Mouse (Mus musculus): ENCODE data around the gene Adcy2.

Adcy2 gene

DNA sequence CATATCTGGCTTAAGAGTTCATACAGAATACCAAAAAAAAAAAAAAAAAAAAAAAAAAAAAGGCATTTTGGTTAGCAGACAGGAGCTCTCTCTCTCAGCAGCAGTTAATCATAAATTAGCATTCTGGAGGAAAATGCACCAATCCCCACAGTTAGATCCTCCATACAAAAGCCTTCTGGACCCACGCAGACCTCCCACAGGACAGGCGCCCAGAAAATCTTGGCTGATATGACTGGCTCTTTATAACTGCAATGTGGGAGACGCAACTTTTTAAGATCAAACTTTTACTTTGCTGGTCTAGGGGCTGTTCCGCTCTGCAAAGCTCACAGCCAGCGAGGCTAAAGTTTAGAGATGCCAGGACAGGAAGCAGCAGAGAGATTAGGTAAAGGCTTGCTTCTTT lies 37.8 kb downstream of the Adcy2 start:
- DNase-seq (ENCODE audit: low read depth, low spot score) = no peak

DNA sequence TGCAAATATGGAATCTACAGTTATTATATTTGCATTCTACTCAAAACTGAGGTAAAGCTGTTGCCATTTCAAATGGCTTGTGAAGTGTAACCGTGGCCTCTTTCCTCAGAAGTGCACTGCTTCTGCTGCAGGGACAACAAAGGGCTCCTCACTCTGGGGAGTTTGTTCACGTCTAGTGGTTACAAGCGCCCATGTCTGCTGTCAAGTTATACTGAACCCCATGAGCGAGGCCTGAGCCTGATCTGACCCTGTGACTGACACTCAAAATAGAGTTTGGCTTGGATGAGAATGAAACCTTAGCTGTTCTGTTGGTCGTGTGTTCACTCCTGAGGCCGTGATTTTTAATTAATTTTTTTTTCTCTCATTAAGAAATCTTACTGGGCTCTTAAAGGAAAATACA lies 38.8 kb downstream of the Adcy2 start:
- no peak for DNase-seq (ENCODE audit: low read depth, low spot score)

GRCm38 (mm10) chr13:68959406-68959805 lies 39.9 kb downstream of the Adcy2 start:
- no peak for DNase-seq (ENCODE audit: low read depth, low spot score)

DNA sequence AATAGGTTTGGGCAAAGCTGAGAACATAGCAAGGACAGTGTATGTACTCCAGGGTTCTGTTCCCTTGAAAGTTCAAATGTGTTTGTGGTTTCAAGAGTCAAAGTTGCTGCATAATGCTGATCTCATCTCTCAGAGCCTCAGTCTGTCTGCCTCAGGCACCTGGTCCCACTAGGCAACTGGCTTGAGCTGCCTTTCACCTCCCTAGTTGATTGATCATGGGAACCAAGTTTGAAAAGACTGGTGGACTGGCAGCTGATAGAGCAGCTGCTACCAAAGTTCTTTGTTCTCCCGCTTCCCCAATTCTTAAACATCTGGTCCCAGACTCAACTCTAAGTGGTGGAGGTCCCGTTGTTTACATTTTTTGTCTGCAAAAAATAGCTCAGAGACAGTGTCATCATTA lies 56.6 kb downstream of the Adcy2 start:
- DNase-seq (ENCODE audit: low read depth, low spot score) = no peak

DNA sequence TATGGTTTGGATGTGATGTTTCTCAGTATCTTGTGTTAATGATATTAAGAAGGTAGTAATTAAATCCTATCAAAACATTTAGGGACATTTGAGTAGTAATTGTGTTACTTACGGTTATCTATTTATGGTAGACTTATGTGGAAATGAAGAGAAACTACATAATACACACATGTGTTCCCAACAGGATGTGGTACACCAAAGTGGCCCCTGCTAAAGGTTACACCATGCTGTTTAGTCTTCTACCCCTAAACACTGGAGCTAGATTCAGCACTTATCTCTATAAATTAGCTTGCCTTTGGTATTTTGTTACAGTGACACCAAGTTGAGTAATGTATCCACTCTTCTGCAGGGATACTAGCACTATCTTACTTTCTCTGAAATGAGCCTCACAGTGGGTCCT lies 57.9 kb downstream of the Adcy2 start:
- DNase-seq (ENCODE audit: low read depth, low spot score) = no peak

GRCm38 (mm10) chr13:68932283-68932647 lies 67.1 kb downstream of the Adcy2 start:
- no peak for DNase-seq (ENCODE audit: low read depth, low spot score)

- DNase-seq (ENCODE audit: low read depth, low spot score) = no peak
Observed at GRCm38 (mm10) chr13:68931602-68932282, 67.6 kb downstream of the Adcy2 start.

DNA sequence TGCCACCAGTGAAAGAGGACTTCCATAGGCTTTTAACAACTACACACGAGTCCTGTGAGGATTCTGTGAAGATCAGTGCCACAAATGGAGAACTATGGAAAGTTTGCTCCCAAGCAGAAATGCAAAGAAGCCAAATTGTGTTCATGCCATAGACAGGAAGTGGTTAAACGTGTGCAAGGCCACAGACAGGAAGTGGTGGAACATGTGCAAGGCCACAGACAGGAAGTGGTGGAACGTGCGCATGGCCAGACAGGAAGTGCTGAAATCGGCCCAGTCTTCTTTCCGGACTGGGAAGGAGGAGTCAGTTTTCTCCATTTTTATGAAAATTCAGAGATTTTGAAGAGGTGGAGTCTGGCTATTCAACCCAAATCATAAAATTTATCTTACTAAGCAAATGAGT lies 70.9 kb downstream of the Adcy2 start:
- no peak for DNase-seq (ENCODE audit: low read depth, low spot score)

DNA sequence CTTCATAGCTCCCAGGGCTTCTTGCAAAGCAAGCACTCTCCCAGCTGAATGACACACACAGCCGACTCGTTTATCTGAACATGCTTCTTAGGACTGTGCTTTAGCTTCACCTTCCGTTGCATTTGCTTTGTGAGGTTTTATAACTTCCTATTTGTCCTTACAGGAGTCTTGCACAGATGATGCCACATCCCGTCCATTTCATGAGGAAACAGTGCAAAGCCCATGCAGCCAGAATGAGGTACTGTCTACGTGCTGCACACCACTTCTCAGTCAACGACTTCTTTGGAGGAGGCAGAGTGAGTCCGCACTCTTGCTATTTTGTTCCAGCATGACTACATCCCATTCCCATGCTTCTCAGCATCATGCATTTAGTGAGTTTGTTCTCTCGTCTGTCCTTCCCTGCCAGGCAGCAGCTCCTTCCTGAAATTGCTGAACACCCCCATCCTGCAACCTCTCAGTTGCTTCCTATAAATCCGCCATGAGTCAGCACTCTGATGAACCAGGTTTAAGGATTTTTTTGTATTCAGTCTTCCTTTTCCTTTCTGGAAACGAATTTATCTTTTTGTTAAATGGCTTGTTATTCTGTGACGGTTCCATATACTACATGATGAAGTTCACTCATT lies 85.6 kb downstream of the Adcy2 start:
- DNase-seq (ENCODE audit: low read depth, low spot score) = no peak

GRCm38 (mm10) chr13:68906667-68907066 lies 92.7 kb downstream of the Adcy2 start:
- DNase-seq (ENCODE audit: low read depth, low spot score) = no peak

- DNase-seq (ENCODE audit: low read depth, low spot score) = no peak
Observed at GRCm38 (mm10) chr13:68902708-68903107, 96.6 kb downstream of the Adcy2 start.

DNA sequence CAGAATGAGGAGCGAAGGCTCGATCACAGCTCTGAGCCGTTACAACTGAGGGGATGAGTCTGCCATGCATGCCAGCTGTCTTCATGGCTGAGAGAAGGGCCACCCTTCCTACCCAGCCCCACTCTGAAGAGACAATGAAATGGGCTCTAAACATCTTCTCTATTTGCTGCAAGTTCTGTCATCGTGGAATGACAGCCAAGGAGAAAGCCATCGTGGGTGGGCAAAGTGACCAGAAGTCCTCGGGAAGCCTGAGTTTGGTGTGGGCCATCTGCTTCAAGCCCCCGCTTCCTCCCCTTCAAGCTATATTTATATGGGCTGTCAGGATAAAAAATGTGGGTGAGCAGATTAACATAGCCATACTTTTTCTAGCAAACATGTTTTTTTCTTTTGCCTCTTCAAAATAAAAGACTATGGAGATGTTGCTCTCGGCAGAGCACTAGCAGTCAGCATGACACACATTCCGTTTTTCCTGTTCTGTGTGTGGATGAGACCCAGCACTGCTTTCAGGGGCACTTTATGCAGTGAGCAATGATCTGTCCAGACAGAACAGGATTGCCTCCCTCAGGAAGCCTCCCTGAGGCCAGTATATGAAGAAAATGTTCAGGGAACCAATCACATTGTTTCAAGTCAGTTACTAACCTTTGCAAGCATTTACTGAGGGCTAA lies 109.3 kb downstream of the Adcy2 start:
- no peak for DNase-seq (ENCODE audit: low read depth, low spot score)

- no peak for DNase-seq (ENCODE audit: low read depth, low spot score)
Observed at GRCm38 (mm10) chr13:68868776-68869175, 130.6 kb downstream of the Adcy2 start.

DNA sequence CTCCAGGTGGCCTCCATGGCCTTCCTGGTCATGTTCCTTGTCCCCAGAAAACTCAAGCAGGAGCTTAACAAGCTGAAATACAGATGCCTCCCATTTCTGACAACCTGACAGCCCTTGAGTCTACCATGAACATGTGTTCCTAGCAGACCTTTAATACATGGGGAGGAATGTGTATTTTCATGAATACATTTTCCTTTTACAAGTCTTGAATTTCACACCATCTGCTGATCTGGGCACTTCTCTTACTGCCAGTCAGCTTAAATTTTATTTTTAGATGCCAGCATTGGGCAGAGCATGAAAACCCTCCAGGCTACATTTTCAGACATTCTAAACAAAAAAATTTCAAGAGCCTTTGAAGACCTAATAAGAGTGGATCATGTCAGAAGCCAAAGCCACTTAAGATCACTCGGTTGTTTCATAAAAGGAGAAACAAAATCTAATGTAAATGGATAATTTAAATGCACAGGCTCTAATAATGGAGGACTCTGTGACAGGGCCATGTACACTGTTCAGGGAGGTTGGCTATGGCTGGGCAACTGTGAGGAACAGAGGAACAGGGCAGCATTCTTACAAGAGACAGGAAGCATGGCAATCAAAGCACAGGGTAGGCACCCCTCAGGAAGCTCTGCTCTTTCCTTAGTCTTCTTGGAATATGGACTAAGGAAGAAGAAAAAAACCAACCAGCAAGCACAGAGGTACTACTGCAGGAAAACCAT lies 131.2 kb downstream of the Adcy2 start:
- no peak for DNase-seq (ENCODE audit: low read depth, low spot score)

- DNase-seq (ENCODE audit: low read depth, low spot score) = no peak
Observed at GRCm38 (mm10) chr13:68860036-68860435, 139.3 kb downstream of the Adcy2 start.

DNA sequence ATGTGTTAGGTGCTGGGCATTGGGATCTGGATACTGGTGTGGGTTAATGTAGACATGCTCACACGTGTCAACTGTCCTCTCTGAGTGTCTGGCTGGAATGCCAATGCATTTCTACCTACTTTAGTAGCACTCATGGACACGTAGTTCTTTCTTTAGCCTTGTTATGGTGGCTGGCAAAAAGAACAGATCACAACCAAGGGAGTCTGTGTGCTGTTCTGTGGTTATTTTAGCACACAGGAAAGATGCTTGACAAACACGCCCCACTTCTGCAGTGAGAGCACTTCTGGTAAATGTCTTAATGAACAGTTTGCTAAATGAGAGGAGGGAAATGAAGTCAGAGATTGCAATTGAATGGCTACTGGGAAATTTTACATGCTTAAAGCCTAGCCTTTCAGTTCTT lies 151.1 kb downstream of the Adcy2 start:
- no peak for DNase-seq (ENCODE audit: low read depth, low spot score)

DNA sequence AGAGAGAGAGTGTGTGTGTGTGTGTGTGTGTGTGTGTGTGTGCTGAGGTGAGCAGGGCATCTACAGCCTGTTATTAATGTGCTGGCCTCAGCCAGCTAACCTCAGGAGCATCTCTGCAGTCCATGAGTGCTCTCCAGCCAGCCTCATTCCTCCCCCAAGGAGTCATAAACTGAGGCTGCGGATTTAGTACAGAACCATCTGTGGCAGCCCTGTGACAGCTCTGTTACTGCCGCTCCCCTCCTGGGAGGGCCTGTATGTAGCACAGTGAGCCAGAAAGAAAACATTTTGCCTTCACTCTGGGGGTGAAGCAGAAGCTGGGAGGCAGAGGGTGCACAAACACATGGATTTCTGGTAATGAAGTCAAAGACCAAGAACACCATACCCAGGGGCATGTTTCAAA lies 159.8 kb downstream of the Adcy2 start:
- DNase-seq (ENCODE audit: low read depth, low spot score) = no peak

GRCm38 (mm10) chr13:68836183-68836582 lies 163.2 kb downstream of the Adcy2 start:
- no peak for DNase-seq (ENCODE audit: low read depth, low spot score)

DNA sequence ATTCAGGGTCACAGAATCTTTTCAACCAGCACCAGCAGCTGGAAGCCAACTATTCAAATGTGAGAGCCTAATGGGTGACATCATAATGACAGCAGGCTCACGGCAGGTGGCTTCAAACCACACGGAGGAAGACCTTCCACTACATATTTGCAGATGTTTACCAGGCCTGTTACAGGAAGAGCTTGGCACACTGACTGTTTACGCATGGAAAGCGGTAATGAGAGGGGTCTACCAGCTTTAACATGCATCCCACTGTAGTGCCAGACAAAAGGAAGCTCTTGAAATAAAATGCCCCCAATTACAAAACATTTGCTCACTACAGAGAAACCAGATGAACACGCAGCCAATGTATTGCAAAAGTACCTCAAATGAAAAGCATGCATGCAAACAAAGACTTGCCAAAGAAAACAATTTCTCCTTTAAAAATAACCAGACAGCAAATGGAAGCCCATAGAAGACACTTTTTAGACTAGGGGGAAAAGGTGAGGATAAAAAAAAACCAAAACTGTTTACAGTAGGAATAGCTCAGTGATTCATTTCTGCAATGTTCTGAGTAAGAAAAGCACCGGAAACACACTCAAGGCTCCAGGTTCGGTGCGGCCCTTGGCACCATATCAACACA lies 163.8 kb downstream of the Adcy2 start:
- DNase-seq (ENCODE audit: low read depth, low spot score) = no peak

DNA sequence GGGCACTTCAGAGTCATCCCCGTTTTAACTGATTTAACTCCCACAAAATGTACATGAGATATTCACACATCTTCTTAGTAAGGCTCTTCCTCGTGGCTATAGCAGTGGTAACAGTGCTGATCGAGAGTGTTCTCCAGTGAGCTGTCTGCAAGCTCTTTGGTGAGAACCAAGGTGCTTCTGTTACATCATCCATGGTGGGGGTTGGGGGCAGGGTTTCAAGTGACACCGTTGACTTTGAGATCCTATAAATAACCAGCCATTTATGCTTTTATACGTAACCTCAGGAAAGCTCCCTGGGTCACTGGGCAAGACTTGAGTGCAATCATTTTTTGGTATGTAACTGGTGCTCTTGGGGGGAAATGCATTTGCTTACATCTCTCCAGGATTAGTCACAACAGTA lies 167.2 kb downstream of the Adcy2 start:
- no peak for DNase-seq (ENCODE audit: low read depth, low spot score)

- DNase-seq (ENCODE audit: low read depth, low spot score) = no peak
Observed at GRCm38 (mm10) chr13:68830030-68830759, 169.1 kb downstream of the Adcy2 start.
